Mouse (Mus musculus) embryonic facial prominence, embryonic 15.5 days (tissue): ENCODE measurements at regions not wholly inside any gene's neighbourhood (a gene's known extent, or its start where the extent isn't known, plus 50 kb on each side); places are given as distances from the start of the nearest gene placed in this dataset.

Experiments
- ATAC-seq: fragments of 200-750 bp; cut with Nextera tagmentation; 2 replicates; pipeline ENCODE4 v1.8.0; 2017; ENCODE audit warnings: low read depth, moderate TSS enrichment; ENCODE audit not compliant: insufficient number of reproducible peaks, low FRiP score, low TSS enrichment
- H3K27ac ChIP-seq: fragments of 300-500 bp; sonication (generic); replicated peaks from 2 replicates; pipeline ENCODE4 v1.5.1; 2015; ENCODE audit warnings: mild to moderate bottlenecking, inconsistent platforms
- H3K27me3 ChIP-seq: fragments of 300-500 bp; sonication (generic); 2 replicates; pipeline ENCODE4 v1.6.1; 2015; ENCODE audit warnings: inconsistent platforms
- H3K36me3 ChIP-seq: fragments of 300-500 bp; sonication (generic); 2 replicates; pipeline ENCODE4 v1.6.1; 2015; ENCODE audit warnings: mild to moderate bottlenecking, inconsistent platforms
- H3K4me1 ChIP-seq: fragments of 300-500 bp; sonication (generic); 2 replicates; pipeline ENCODE4 v1.6.1; 2015; ENCODE audit warnings: inconsistent platforms
- H3K4me2 ChIP-seq: fragments of 300-500 bp; sonication (generic); replicated peaks from 2 replicates; pipeline ENCODE4 v1.6.1; 2015; ENCODE audit warnings: mild to moderate bottlenecking, inconsistent platforms
- H3K4me3 ChIP-seq: fragments of 300-500 bp; sonication (generic); replicated peaks from 2 replicates; pipeline ENCODE4 v1.5.1; 2015; ENCODE audit warnings: mild to moderate bottlenecking, inconsistent platforms
- H3K9ac ChIP-seq: fragments of 300-500 bp; sonication (generic); 2 replicates; pipeline ENCODE4 v1.6.1; 2015; ENCODE audit warnings: inconsistent platforms
- H3K9me3 ChIP-seq: fragments of 300-500 bp; sonication (generic); replicated peaks from 2 replicates; pipeline ENCODE4 v1.6.1; 2016; ENCODE audit warnings: inconsistent platforms
- WGBS: fragments of 180-500 bp; shearing (Covaris S2); methylation state at CpG from one replicate; pipeline ENCODE4 v1.1.7; 2015; 5-methylcytosine and 5-hydroxymethylcytosine counted together

GRCm38 (mm10) chr12:107695438-107696267 lies 207.2 kb downstream of the 3110018I06Rik start:
- Histone ChIP-seq H3K4me2 (no peak overlapping the region), H3K9me3 (no peaks in the 10 kb centered on the region), H3K9ac (no peak overlapping the region), H3K4me3 (no peak overlapping the region), H3K27ac (no peak overlapping the region), H3K27me3 (no peaks in the 10 kb centered on the region), H3K36me3 (no peaks in the 10 kb centered on the region), H3K4me1 (peaks cover 8% of the 10 kb centered on the region)
- 83% methylated on average over 13 of the region's 13 CpGs for WGBS
- ATAC-seq = no peak

DNA sequence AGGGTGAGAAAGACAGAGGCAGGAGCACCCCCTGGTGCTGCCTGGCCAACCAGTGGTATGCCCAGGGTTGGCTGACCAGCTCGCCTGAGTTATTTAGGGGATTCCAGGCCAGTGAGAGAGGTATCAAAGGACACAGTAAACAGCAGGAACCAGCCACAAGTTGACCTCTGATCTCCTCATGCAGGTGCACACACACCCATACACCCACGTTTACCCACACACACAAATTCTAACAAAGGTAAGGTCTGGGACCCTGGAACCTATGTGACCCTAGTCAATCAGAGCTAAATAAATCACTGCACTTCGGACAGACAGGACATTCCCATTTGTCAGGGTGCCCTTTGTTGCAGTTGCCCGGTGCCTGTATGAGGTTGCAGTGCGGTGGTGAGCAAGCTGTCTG lies 211.9 kb downstream of the 3110018I06Rik start:
- H3K4me1 ChIP-seq = peaks cover 16% of the 10 kb centered on the region
- no peak overlapping the region for H3K4me2 ChIP-seq
- H3K9me3 ChIP-seq = no peaks in the 10 kb centered on the region
- H3K36me3 ChIP-seq = no peaks in the 10 kb centered on the region
- no peak overlapping the region for H3K27ac ChIP-seq
- no peak overlapping the region for H3K4me3 ChIP-seq
- no peak for ATAC-seq
- no peak overlapping the region for H3K9ac ChIP-seq
- H3K27me3 ChIP-seq = no peaks in the 10 kb centered on the region
- 73% methylated on average over 5 of the region's 5 CpGs for WGBS

DNA sequence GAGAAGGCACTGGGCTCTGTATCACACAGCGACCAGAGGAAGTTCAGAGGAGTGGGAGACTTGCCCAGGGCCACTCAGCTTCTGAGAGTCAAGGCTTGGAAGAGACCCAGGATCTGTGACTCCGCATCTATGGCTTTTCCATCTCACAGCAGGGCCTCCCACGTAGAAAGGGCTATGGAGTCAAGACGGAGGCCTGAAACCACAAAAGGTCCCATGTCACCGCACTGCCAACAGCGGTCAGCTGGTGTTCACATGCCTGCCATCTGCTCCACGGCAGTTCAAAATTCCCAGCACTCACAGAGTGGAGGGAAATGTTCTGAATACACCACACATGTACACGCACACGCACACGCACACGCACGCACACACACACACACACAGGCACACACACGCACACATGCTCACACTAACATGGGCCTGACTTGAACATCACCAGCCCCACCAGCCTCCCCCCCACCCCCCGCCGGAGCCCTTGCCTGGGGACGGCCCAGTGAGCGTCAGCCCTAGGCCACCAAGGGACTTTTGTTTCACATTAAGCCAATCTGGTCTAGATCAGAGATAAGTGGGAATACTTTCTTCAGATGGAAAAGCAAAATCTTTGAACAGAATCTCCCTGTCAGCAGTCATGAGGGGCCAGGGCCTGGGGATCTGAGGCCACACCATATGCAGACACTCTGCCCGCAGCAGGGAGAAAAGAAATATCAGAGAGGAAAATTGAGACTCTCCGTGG lies 212.6 kb downstream of the 3110018I06Rik start:
- no peak overlapping the region for H3K27ac ChIP-seq
- H3K4me3 ChIP-seq = no peak overlapping the region
- 53% methylated on average over 19 of the region's 19 CpGs for WGBS
- H3K9me3 ChIP-seq = no peaks in the 10 kb centered on the region
- no peaks in the 10 kb centered on the region for H3K27me3 ChIP-seq
- no peak overlapping the region for H3K9ac ChIP-seq
- peaks cover 16% of the 10 kb centered on the region for H3K4me1 ChIP-seq
- no peak overlapping the region for H3K4me2 ChIP-seq
- no peak for ATAC-seq
- H3K36me3 ChIP-seq = no peaks in the 10 kb centered on the region

DNA sequence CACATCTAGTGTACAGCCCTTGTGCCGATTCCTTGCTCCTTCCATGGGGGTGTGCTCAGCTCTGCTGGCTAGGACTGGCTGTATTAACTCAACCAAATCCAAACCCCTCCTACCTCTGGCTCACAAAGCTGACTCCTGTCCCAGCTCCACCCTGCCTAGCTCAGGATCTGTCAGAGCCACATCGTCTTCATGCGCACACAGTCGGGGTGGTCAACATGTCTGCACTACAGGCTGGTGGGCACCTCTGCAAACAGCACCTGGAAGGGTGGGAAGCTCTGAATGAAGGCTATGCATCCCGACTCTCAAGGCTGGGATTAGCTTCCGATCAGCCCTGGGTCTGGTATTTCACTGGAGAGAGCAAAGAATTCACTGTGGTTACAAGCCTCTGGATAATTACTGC lies 220.4 kb downstream of the 3110018I06Rik start:
- Histone ChIP-seq H3K27ac (0 out of 2 replicates have a peak overlapping the region, but pooled peaks have one; percentile 44), H3K4me1 (peaks cover 35% of the 10 kb centered on the region)
- WGBS = 53% methylated on average over 6 of the region's 6 CpGs

DNA sequence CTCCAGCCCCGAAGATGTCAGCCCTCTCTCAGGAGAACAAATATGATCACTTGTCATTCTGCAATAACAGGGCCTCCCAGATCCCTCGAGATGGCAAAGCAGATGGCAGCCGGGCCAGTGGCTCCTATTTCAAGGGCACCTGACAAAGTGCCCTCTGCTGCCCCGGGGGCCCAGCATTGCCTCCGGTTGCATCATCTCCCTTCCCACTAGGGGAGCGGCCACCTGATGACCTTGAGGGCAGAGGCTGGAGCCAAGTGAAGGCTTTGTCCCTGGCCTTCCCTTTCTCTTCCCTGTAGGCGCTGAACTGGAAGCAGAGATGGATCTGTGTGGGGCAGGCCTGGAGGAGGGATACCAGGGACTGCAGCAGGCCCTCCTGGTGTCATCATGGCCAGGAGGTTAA lies 222.6 kb downstream of the 3110018I06Rik start:
- no peaks in the 10 kb centered on the region for H3K36me3 ChIP-seq
- no peaks in the 10 kb centered on the region for H3K27me3 ChIP-seq
- H3K9ac ChIP-seq = no peak overlapping the region
- H3K4me3 ChIP-seq = no peak overlapping the region
- H3K4me1 ChIP-seq = peaks cover 40% of the 10 kb centered on the region
- H3K9me3 ChIP-seq = no peaks in the 10 kb centered on the region
- H3K27ac ChIP-seq = no peak overlapping the region
- H3K4me2 ChIP-seq = no peak overlapping the region
- 50% methylated on average over 7 of the region's 7 CpGs for WGBS
- no peak for ATAC-seq

More for the DNA sequence above, 220.4 kb downstream of the 3110018I06Rik start:
- no peak overlapping the region for H3K4me2 ChIP-seq
- H3K36me3 ChIP-seq = no peaks in the 10 kb centered on the region
- no peak for ATAC-seq
- H3K9me3 ChIP-seq = no peaks in the 10 kb centered on the region
- H3K27me3 ChIP-seq = no peaks in the 10 kb centered on the region
- no peak overlapping the region for H3K4me3 ChIP-seq
- no peak overlapping the region for H3K9ac ChIP-seq

DNA sequence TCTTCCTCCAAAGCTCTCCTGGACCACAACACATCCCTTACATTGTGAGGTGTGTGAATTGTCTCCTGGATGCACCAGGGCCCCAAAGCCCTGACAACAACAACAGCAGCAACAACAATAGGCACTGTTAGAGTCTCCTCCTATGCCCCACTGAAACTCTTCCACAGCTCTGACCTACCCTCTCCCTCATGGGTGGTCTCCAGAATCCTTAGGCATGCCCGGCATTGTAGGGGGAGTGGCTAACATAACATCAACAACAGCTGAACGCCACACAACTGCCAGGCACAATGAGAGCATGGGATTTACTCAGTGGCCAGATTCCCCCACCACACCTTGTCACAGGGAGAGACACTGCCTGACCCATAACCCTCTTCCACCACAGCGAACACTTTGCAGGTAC lies 223.2 kb downstream of the 3110018I06Rik start:
- H3K27me3 ChIP-seq = no peaks in the 10 kb centered on the region
- WGBS = 36% methylated on average over 3 of the region's 3 CpGs
- H3K9ac ChIP-seq = no peak overlapping the region
- H3K4me1 ChIP-seq = peaks cover 42% of the 10 kb centered on the region
- no peaks in the 10 kb centered on the region for H3K9me3 ChIP-seq
- H3K36me3 ChIP-seq = no peaks in the 10 kb centered on the region
- ATAC-seq = no peak
- no peak overlapping the region for H3K4me2 ChIP-seq
- H3K4me3 ChIP-seq = no peak overlapping the region
- no peak overlapping the region for H3K27ac ChIP-seq

GRCm38 (mm10) chr12:107713191-107713590 lies 224.8 kb downstream of the 3110018I06Rik start:
- no peak for ATAC-seq
- Histone ChIP-seq H3K4me3 (no peak overlapping the region), H3K4me2 (no peak overlapping the region), H3K9ac (no peak overlapping the region), H3K9me3 (no peaks in the 10 kb centered on the region), H3K27me3 (no peaks in the 10 kb centered on the region), H3K27ac (0 out of 2 replicates have a peak overlapping the region, but pooled peaks have one; percentile 12), H3K36me3 (no peaks in the 10 kb centered on the region), H3K4me1 (peaks cover 49% of the 10 kb centered on the region)
- WGBS = 20% methylated on average over 14 of the region's 14 CpGs

- 77% methylated on average over 2 of the region's 2 CpGs for WGBS
- H3K9ac ChIP-seq = no peak overlapping the region
- H3K9me3 ChIP-seq = no peaks in the 10 kb centered on the region
- H3K4me1 ChIP-seq = peaks cover 51% of the 10 kb centered on the region
- H3K4me2 ChIP-seq = no peak overlapping the region
- ATAC-seq = no peak
- H3K4me3 ChIP-seq = no peak overlapping the region
- no peak overlapping the region for H3K27ac ChIP-seq
- no peaks in the 10 kb centered on the region for H3K27me3 ChIP-seq
- H3K36me3 ChIP-seq = no peaks in the 10 kb centered on the region
Measured at GRCm38 (mm10) chr12:107714846-107715245, 226.4 kb downstream of the 3110018I06Rik start.

DNA sequence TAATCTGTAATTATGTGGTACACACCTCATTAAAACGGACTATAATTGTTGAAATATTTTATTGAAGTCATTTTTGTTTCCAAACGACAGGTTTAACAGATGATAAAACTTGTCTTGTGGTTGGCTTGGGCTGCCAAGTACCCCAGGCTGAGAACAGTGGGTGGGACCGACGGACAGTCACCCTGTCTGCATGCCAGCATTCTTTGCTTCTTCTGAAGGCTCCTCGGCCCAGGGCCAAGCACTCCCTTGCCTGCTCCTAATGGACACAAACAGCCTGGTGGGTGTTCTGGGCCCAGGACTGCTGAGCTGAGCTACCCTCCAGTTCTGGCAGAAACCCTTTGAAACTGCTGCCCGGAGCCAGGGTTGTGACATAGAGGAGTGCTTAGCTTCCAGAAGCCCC lies 227.4 kb downstream of the 3110018I06Rik start:
- H3K4me3 ChIP-seq = no peak overlapping the region
- no peaks in the 10 kb centered on the region for H3K9me3 ChIP-seq
- H3K4me1 ChIP-seq = peaks cover 47% of the 10 kb centered on the region
- H3K9ac ChIP-seq = no peak overlapping the region
- ATAC-seq = no peak
- WGBS = 31% methylated on average over 6 of the region's 6 CpGs
- H3K4me2 ChIP-seq = no peak overlapping the region
- no peak overlapping the region for H3K27ac ChIP-seq
- no peaks in the 10 kb centered on the region for H3K27me3 ChIP-seq
- H3K36me3 ChIP-seq = no peaks in the 10 kb centered on the region

DNA sequence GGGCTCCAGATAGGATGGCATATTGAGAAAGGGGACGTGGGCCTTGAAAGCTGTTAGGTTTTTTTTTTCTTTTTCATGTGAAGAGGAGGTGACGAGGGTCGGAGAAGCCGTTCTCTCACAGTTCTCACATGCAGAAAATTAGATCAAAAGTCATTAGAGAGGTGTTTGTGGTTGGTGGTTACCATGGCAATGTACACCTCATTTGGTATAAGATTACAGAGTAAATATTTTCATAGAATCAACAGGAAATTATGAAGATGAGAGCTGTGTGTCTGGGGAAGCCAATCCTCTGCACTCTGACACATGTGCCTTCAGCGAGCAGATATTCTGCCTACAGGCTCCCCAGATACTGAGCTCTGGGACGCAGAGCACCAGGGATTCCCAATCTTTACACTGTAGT lies 232.5 kb downstream of the 3110018I06Rik start:
- Histone ChIP-seq H3K4me1 (peaks cover 39% of the 10 kb centered on the region), H3K9ac (no peak overlapping the region), H3K4me3 (no peak overlapping the region), H3K36me3 (no peaks in the 10 kb centered on the region), H3K4me2 (no peak overlapping the region), H3K27ac (no peak overlapping the region), H3K9me3 (no peaks in the 10 kb centered on the region), H3K27me3 (no peaks in the 10 kb centered on the region)
- WGBS = 70% methylated on average over 6 of the region's 6 CpGs
- ATAC-seq = no peak

- H3K4me3 ChIP-seq = no peak overlapping the region
- H3K4me1 ChIP-seq = peaks cover 32% of the 10 kb centered on the region
- 36% methylated on average over 9 of the region's 9 CpGs for WGBS
- no peaks in the 10 kb centered on the region for H3K36me3 ChIP-seq
- no peaks in the 10 kb centered on the region for H3K27me3 ChIP-seq
- ATAC-seq = 0 out of 2 replicates have a peak, but pooled peaks have one; percentile 48
- H3K27ac ChIP-seq = peak overlapping the region; percentile 13
- H3K9ac ChIP-seq = no peak overlapping the region
- no peak overlapping the region for H3K4me2 ChIP-seq
- no peaks in the 10 kb centered on the region for H3K9me3 ChIP-seq
Measured at GRCm38 (mm10) chr12:107723062-107723859, 234.8 kb downstream of the 3110018I06Rik start.
